In the genomic region with DNA sequence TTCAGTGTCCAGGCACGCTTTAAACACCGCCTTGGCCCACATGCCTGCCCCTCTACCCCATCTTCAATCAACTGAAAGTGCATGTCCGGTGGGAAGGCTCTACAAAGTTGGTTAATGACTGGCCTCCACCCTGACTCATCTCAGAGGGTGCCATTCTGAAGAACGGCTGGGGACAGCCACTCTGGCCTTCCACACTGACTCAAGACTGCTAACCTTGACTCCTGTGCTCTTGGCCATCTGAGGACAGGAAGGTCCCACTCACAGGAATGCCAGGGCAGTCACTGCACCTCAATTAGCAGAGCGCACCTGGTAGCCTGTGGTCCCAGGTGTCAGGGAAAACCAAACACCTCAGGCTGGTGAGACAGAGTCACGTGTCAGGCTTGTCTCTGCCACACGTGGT, we compare ENCODE assay signal across 22 mouse cellular contexts. TPM values are rescaled to one million over a fixed set of nuclear protein-coding genes. Genes with fewer than 3 reads are reported as not detected.
DNase-seq lines count a peak whose midpoint lies in the region.
"Had no signal": no experiment of that assay in that cellular context is flagged by ENCODE, and none has a peak within 500 bp of the region (broad histone marks: within the 10 kb centered on the region; RNA-seq: fewer than 3 reads in every experiment).

No protein-coding gene starts in this region.

- 76% methylated on average over 7 of the region's 7 CpGs for WGBS in heart, embryonic 10.5 days

- DNase-seq in adrenal gland, adult 2 months: peak; percentile 73
- DNase-seq in adrenal gland, postnatal 4 days (ENCODE audit: low spot score in 2 of 2): no peak
- DNase-seq in heart, embryonic 10.5 days (ENCODE audit: low spot score): no peak
- no peak for DNase-seq in heart, adult 18-20 months
- DNase-seq in A20 (ENCODE audit: low read depth, low spot score): peak; percentile 7
- no peak for DNase-seq in left cerebral cortex, adult 11 months (ENCODE audit: low spot score)
- DNase-seq: adrenal gland, adult 8-10 months; cerebellum, adult 11 months; cerebellum, adult 2 months; cerebellum, adult 9-11 months; cerebellum, postnatal 25 days; forebrain, postnatal 0 days; gastrocnemius, adult 2 months; gastrocnemius, postnatal 14 days; heart, adult 11 months; heart, postnatal 14 days; heart, postnatal 4 days; kidney, adult 2 months had no signal

- peak overlapping the region; percentile 47 for H3K27ac ChIP-seq in heart, embryonic 10.5 days
- H3K27ac ChIP-seq: embryonic facial prominence, embryonic 12.5 days; embryonic facial prominence, embryonic 15.5 days; gastrocnemius, adult 2 months; heart, embryonic 13.5 days; hindbrain, embryonic 14.5 days had no signal

- H3K4me3 ChIP-seq in heart, embryonic 10.5 days: no peak overlapping the region
- H3K4me3 ChIP-seq: embryonic facial prominence, embryonic 12.5 days; embryonic facial prominence, embryonic 15.5 days; gastrocnemius, adult 2 months; heart, embryonic 13.5 days had no signal

- H3K4me1 ChIP-seq in heart, embryonic 10.5 days: peaks cover 48% of the 10 kb centered on the region

- H3K9me3 ChIP-seq in heart, embryonic 10.5 days: no peaks in the 10 kb centered on the region
- H3K9me3 ChIP-seq: embryonic facial prominence, embryonic 12.5 days; embryonic facial prominence, embryonic 15.5 days; heart, embryonic 13.5 days had no signal

- H3K36me3 ChIP-seq in heart, embryonic 10.5 days: no peaks in the 10 kb centered on the region
- H3K36me3 ChIP-seq: embryonic facial prominence, embryonic 12.5 days; embryonic facial prominence, embryonic 15.5 days; heart, embryonic 13.5 days had no signal

- H3K27me3 ChIP-seq in heart, embryonic 10.5 days (ENCODE audit: insufficient read depth, poor library complexity, severe bottlenecking): no peaks in the 10 kb centered on the region
- H3K27me3 ChIP-seq: embryonic facial prominence, embryonic 12.5 days; embryonic facial prominence, embryonic 15.5 days; heart, embryonic 13.5 days had no signal

RNA-seq across cellular contexts. Expression of gene Whrn, which starts 17.8 kb away (rescaled TPM):
- 10 to 100 TPM; 51.5 to 57.1 TPM for total RNA-seq in adrenal gland, adult 2 months (2021)
- 96.9 and 101 TPM in 2 replicates for polyA plus RNA-seq in adrenal gland, adult 2 months (2012; rRNA removed)
- total RNA-seq in adrenal gland, postnatal 4 days (2021): 10 to 100 TPM; 22.6 to 26.4 TPM
- polyA plus RNA-seq in heart, embryonic 10.5 days (2016; fragmentation: Nextera tagmentation; extraction: Ambion mirVana): 4.0 and 5.3 TPM in 2 replicates
- total RNA-seq in heart, adult 18-20 months (2021): 10 to 100 TPM; 15.2 to 23.6 TPM

Comparison
In these comparisons a context has a peak if more than half of its experiments do, and no peak if none do; other contexts are left out.
1. DNase-seq: peak in adrenal gland, adult 2 months (single experiment) and A20 (single experiment); none in adrenal gland, postnatal 4 days (0 of 2), heart, embryonic 10.5 days (single experiment), heart, adult 18-20 months (0 of 2) and left cerebral cortex, adult 11 months (single experiment).